Mouse (Mus musculus) cerebellum, adult 2 months (tissue): ENCODE measurements around the gene Topaz1.

ENCODE experiments used
- CTCF ChIP-seq: fragments of 200-500 bp; IDR thresholded peaks from 2 replicates; pipeline ENCODE4 v1.5.1; 2011; ENCODE audit warnings: low read depth, mild to moderate bottlenecking, control low read depth, low read length, moderate library complexity, borderline replicate concordance; ENCODE audit not compliant: insufficient read depth
- POLR2A ChIP-seq: fragments of 200-500 bp; IDR thresholded peaks from 2 replicates; pipeline ENCODE4 v1.6.1; 2011; ENCODE audit warnings: low read length, control low read depth, borderline replicate concordance; ENCODE audit not compliant: insufficient read depth

DNA sequence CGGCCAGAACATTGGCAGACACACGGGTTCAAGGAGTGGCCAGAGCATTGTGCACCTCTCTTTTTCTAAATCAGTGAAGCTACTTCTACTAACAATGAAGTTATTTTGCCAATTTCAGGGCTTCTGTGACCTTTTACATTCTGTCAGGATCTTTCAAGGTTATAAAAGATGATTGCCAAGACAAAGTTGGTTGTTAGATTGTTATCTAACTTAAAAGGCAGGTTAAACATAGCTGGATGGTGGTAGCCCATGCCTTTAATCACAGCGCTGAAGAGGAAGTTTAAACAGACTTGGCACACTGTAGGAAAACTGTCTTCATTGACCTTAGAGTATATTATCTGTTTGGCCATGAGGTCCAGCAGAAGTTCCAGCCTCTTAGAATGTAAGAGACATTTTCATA lies 98.5 kb downstream of the Topaz1 start:
- no peak for TF ChIP-seq POLR2A
- no peak for TF ChIP-seq CTCF
